Mouse (Mus musculus) c-Kit-positive CD71-positive TER-119-negative erythroid progenitor cells, embryonic 14.5 days (primary cell): ENCODE results near the gene Rexo4.

Experiments
- DNase-seq: peaks from one replicate; pipeline ENCODE4 v3.0.0-alpha.2; 2013; ENCODE audit warnings: low read depth

Rexo4 gene

GRCm38 (mm10) chr2:26943253-26943652, 20.9 kb downstream of the Rexo4 start:
- no peak for DNase-seq

- no peak for DNase-seq
Observed at GRCm38 (mm10) chr2:26941539-26941938, 22.6 kb downstream of the Rexo4 start.

GRCm38 (mm10) chr2:26936425-26936824, 27.8 kb downstream of the Rexo4 start:
- no peak for DNase-seq

- no peak for DNase-seq
Observed at GRCm38 (mm10) chr2:26935286-26935685, 28.9 kb downstream of the Rexo4 start.

GRCm38 (mm10) chr2:26933304-26934055, 30.7 kb downstream of the Rexo4 start, which contains the start of the genes Surf4 and Stkld1:
Gene Surf4 (minus strand): TSS chr2:26933928.
Gene Stkld1 (plus strand): TSS chr2:26934047.
- peak; percentile 86 for DNase-seq

GRCm38 (mm10) chr2:26932473-26933303, 31.5 kb downstream of the Rexo4 start:
- no peak for DNase-seq

GRCm38 (mm10) chr2:26930390-26930789, 33.8 kb downstream of the Rexo4 start:
- DNase-seq: peak; percentile 76

GRCm38 (mm10) chr2:26927745-26928476, 36.3 kb downstream of the Rexo4 start:
- DNase-seq: no peak

- no peak for DNase-seq
Observed at GRCm38 (mm10) chr2:26921784-26922183, 42.4 kb downstream of the Rexo4 start.

- no peak for DNase-seq
Observed at GRCm38 (mm10) chr2:26920190-26920855, 43.9 kb downstream of the Rexo4 start.

- DNase-seq: no peak
Observed at GRCm38 (mm10) chr2:26919684-26920083, 44.5 kb downstream of the Rexo4 start.

GRCm38 (mm10) chr2:26916738-26917137, 47.4 kb downstream of the Rexo4 start:
- DNase-seq: no peak

GRCm38 (mm10) chr2:26915927-26916728, 48.1 kb downstream of the Rexo4 start, which contains the start of the genes Surf2 and Surf1:
Gene Surf2 (plus strand): TSS chr2:26916367.
Gene Surf1 (minus strand): TSS chr2:26916530.
- DNase-seq: no peak

- no peak for DNase-seq
Observed at GRCm38 (mm10) chr2:26914148-26914941, 49.8 kb downstream of the Rexo4 start.

- no peak for DNase-seq
Observed at GRCm38 (mm10) chr2:26913416-26914147, 50.6 kb downstream of the Rexo4 start.

- no peak for DNase-seq
Observed at GRCm38 (mm10) chr2:26912253-26912770, 51.9 kb downstream of the Rexo4 start.

GRCm38 (mm10) chr2:26910994-26911765, 53.0 kb downstream of the Rexo4 start:
- no peak for DNase-seq
